Mouse (Mus musculus) neural tube, embryonic 15.5 days (tissue): ENCODE data around the gene Ubxn11. TPM values are rescaled to one million over a fixed set of nuclear protein-coding genes. Genes with fewer than 3 reads are reported as not detected.

Source experiments
- ATAC-seq: fragments of 200-750 bp; cut with Nextera tagmentation; 2 replicates; pipeline ENCODE4 v1.8.0; 2017; ENCODE audit warnings: mild to moderate bottlenecking, moderate TSS enrichment, moderate library complexity; ENCODE audit not compliant: low FRiP score
- H3K27ac ChIP-seq: fragments of 300-500 bp; sonication (generic); replicated peaks from 2 replicates; pipeline ENCODE4 v1.5.1; 2015; ENCODE audit warnings: mild to moderate bottlenecking, inconsistent platforms
- H3K27me3 ChIP-seq: fragments of 300-500 bp; sonication (generic); replicated peaks from 2 replicates; pipeline ENCODE4 v1.6.1; 2015; ENCODE audit warnings: inconsistent platforms
- H3K36me3 ChIP-seq: fragments of 300-500 bp; sonication (generic); 2 replicates; pipeline ENCODE4 v1.6.1; 2015; ENCODE audit warnings: inconsistent platforms
- H3K4me1 ChIP-seq: fragments of 300-500 bp; sonication (generic); 2 replicates; pipeline ENCODE4 v1.6.1; 2015; ENCODE audit warnings: inconsistent platforms
- H3K4me2 ChIP-seq: fragments of 300-500 bp; sonication (generic); 2 replicates; pipeline ENCODE4 v1.6.1; 2015; ENCODE audit warnings: inconsistent platforms, mild to moderate bottlenecking, moderate library complexity
- H3K4me3 ChIP-seq: fragments of 300-500 bp; sonication (generic); replicated peaks from 2 replicates; pipeline ENCODE4 v1.5.1; 2015; ENCODE audit warnings: mild to moderate bottlenecking, inconsistent platforms
- H3K9ac ChIP-seq: fragments of 300-500 bp; sonication (generic); replicated peaks from 2 replicates; pipeline ENCODE4 v1.6.1; 2015; ENCODE audit warnings: mild to moderate bottlenecking, inconsistent platforms
- H3K9me3 ChIP-seq: fragments of 300-500 bp; sonication (generic); replicated peaks from 2 replicates; pipeline ENCODE4 v1.6.1; 2016; ENCODE audit warnings: inconsistent platforms
- WGBS: fragments of 180-500 bp; shearing (Covaris S2); methylation state at CpG from one replicate; pipeline ENCODE4 v1.1.7; 2015; ENCODE audit warnings: mixed read lengths; 5-methylcytosine and 5-hydroxymethylcytosine counted together
- polyA plus RNA-seq: library from polyadenylated mRNA; unstranded; fragments of >200 nt; fragmentation: Nextera tagmentation; extraction: Ambion mirVana; gene quantifications from 2 replicates; pipeline ENCODE4 v1.2.1, GENCODE M21; 2015

Ubxn11 gene
- polyA plus RNA-seq, 1 experiment from 2014 or later = 19.4 TPM

DNA sequence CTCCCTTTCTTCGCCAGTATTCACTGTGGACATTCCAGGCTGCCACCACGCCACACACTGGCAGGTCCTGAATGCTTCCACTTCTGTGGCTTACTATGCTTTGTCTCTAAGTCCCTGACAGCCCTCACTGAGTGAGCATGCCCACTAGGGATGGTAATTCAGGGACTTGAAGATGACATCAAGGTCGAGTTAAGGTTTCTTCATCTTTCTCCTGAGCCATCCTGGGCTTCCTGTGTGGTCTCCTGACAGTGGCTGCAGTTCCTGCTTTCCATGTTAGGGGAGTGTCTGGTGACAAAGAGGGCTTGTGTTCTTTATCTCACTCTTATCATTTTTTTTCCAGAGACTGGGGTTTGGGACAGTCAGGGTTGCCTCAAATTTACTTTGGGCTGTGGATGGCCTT is 8.3 kb downstream of the Ubxn11 start:
- H3K9ac ChIP-seq = no peak overlapping the region
- H3K4me1 ChIP-seq = peaks cover 6% of the 10 kb centered on the region; the same call in 1 of the 2 replicates
- H3K9me3 ChIP-seq = no peaks in the 10 kb centered on the region
- H3K27ac ChIP-seq = no peak overlapping the region
- H3K4me3 ChIP-seq = no peak overlapping the region
- H3K36me3 ChIP-seq = no peaks in the 10 kb centered on the region
- no peak overlapping the region for H3K4me2 ChIP-seq
- no peak for ATAC-seq
- WGBS = 39% methylated on average over 3 of the region's 3 CpGs
- no peaks in the 10 kb centered on the region for H3K27me3 ChIP-seq

DNA sequence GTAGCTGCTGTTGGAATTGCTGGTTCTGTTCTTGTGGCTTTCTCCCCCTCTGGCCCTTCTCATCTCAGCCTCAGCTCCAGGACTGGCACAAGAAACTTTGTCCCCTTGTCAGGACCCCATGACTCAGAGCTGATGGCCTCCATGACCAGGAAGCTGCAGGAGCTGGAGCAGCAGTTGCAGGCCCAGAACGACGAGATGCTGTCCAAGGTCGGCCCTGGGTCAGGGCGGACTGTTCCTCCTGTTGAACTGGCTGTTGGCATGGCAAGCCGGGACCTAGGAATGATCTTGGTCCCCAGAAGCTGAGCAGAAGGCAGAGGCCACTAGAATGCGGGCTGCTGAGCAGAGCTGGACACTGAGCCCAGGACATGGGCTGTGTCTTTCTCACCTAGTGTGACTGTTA is 10.0 kb downstream of the Ubxn11 start:
- Histone ChIP-seq H3K4me1 (peaks cover 6% of the 10 kb centered on the region; the same call in 1 of the 2 replicates), H3K27ac (no peak overlapping the region), H3K4me3 (no peak overlapping the region), H3K9me3 (no peaks in the 10 kb centered on the region), H3K36me3 (no peaks in the 10 kb centered on the region), H3K9ac (no peak overlapping the region), H3K27me3 (no peaks in the 10 kb centered on the region), H3K4me2 (no peak overlapping the region)
- no peak for ATAC-seq
- 76% methylated on average over 6 of the region's 6 CpGs for WGBS

DNA sequence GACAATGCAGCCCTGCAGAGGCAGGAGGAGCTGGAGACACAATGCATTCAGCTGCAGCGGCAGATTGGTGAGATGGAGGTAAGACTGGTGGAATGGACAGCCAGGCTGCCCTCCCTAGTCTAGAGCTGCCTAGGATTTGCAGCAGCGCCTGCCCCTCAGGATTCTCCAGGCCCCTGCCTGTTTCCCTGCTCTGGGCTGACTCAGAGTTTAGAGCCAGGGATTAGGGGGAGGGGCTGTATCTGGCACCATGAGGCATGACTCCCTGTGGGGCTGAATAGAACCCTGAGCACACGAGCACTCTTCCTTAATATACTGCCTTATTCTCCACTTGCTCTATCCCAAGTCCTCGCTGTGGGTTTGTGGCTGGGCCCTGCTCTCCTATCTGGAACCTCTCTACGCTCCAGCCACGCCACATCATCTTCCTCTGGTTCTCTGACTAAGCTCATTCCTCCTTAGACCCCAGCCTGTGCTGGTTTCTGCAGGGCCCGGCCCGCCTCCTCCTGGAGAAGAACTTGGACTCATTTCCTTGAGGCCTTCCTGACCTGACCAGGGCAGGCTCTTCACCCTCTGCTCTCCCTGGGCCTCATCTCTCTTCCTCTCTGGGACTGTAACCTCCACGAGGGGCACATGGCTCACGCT is 11.1 kb downstream of the Ubxn11 start:
- no peaks in the 10 kb centered on the region for H3K9me3 ChIP-seq
- WGBS = 63% methylated on average over 10 of the region's 10 CpGs
- H3K4me3 ChIP-seq = no peak overlapping the region
- peaks cover 6% of the 10 kb centered on the region; the same call in 1 of the 2 replicates for H3K4me1 ChIP-seq
- no peak overlapping the region for H3K4me2 ChIP-seq
- no peaks in the 10 kb centered on the region for H3K27me3 ChIP-seq
- H3K9ac ChIP-seq = no peak overlapping the region
- ATAC-seq = no peak
- H3K27ac ChIP-seq = no peak overlapping the region
- no peaks in the 10 kb centered on the region for H3K36me3 ChIP-seq

DNA sequence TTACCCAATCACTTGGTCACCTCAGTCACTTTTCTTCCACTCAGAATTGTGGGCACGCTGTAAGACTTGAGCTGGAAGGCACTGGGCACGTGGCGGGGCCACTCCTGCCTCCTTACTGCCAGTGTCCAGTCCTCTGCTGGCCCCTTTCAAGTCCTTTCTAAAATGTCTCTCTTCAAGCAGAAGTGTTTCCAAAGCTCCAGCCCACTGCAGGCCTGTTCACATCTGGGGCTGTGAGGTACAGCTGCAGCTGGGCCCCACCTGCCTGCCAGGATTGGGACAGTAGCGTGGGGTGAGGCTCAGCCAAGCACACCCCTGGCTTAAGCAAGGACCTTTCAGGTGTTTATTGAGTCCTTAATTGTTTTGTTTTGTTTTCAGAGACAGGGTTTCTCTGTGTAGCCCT is 11.7 kb downstream of the Ubxn11 start:
- no peak overlapping the region for H3K4me2 ChIP-seq
- H3K27me3 ChIP-seq = no peaks in the 10 kb centered on the region
- H3K4me1 ChIP-seq = peaks cover 6% of the 10 kb centered on the region; the same call in 1 of the 2 replicates
- H3K27ac ChIP-seq = no peak overlapping the region
- H3K4me3 ChIP-seq = no peak overlapping the region
- no peak for ATAC-seq
- no peaks in the 10 kb centered on the region for H3K9me3 ChIP-seq
- no peaks in the 10 kb centered on the region for H3K36me3 ChIP-seq
- H3K9ac ChIP-seq = no peak overlapping the region
- WGBS = 94% methylated on average over 4 of the region's 4 CpGs

DNA sequence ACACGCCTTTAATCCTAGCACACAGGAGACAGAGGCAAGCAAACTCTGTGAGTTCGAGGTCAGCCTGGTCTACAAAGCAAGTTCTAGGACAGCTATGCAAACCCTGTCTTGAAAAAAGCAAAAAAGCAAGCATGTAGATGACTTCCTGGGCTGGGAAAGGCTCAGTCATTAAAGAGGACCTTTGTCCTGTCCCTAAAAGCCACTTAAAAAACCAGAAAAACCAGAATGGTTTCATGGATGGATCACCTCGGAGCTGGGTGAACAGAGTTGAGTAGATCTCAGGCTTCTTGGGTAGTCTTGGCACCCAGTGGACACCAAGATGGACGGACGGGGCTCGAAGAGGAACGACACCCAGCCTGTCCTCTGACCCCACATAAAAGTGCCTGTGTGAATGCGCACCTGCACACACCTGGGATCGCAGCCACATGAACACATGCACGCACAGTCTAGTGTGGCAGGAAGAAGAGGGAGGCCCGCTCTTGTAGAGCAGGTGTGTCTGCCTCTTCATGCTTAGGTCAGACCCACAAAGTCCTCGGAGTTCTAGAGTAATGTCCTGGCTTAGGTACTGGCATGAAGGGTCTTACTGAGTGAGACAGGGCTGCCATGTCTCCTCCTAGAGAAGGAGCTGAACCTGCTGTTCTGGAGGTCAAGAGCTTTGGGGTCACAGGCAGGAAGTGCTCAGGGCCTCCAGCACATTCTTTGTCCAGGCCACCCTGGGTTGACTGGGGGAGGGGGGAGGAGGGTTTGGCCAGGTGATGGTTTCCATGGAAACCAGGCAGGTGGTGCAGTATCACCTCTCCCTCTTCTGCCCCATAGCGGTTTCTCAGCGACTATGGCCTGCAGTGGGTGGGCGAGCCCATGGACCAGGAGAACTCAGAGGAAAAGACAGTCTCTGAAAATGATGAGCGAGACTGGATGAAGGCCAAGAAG is 13.1 kb downstream of the Ubxn11 start:
- H3K27ac ChIP-seq = no peak overlapping the region
- peaks cover 6% of the 10 kb centered on the region; the same call in 1 of the 2 replicates for H3K4me1 ChIP-seq
- no peak for ATAC-seq
- H3K36me3 ChIP-seq = no peaks in the 10 kb centered on the region
- H3K4me2 ChIP-seq = no peak overlapping the region
- no peaks in the 10 kb centered on the region for H3K9me3 ChIP-seq
- H3K4me3 ChIP-seq = no peak overlapping the region
- WGBS = 90% methylated on average over 16 of the region's 16 CpGs
- no peak overlapping the region for H3K9ac ChIP-seq
- H3K27me3 ChIP-seq = no peaks in the 10 kb centered on the region

DNA sequence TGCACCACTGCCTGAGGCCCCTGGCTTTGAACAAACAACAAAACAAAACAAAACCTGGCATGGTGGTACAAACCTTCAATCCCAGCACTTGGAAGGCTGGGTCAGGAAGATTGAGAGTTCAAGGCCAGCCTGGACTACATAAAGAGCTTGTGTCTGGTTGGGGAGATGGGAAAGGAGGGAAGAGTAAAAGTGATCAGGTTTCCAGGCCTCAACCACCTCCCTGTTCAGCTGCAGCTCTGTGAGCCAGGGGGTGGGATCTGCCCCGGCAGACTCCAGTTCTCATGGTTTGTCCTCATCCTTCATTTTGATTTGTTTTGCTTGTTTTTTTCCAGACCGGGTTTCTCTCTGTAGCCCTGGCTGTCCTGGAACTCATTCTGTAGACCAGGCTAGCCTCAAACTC is 14.1 kb downstream of the Ubxn11 start:
- no peak overlapping the region for H3K4me3 ChIP-seq
- no peaks in the 10 kb centered on the region for H3K9me3 ChIP-seq
- WGBS = 90% methylated on average over 2 of the region's 2 CpGs
- no peak overlapping the region for H3K9ac ChIP-seq
- ATAC-seq = no peak
- no peaks in the 10 kb centered on the region for H3K27me3 ChIP-seq
- H3K36me3 ChIP-seq = no peaks in the 10 kb centered on the region
- H3K27ac ChIP-seq = no peak overlapping the region
- H3K4me2 ChIP-seq = no peak overlapping the region
- H3K4me1 ChIP-seq = peaks cover 6% of the 10 kb centered on the region; the same call in 1 of the 2 replicates

DNA sequence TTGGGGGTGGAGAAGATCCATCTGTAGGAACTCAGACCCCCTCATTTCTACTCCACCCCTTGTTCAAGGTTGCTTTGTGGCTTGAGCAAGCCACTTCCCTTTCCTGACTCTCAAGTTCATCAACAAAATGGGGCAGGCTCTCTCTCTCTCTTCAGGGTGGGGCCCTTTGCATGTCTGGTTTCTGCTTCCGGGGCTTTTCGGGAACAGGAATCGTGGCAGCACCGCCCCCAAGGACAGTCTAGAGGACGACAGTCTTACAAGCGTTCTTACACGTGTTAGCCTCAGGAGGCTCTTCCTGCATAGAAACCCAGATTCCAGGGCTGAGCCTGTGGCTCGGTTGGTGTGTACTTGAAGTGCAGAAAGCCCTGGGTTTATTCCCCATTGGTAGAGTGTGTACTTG is 14.6 kb downstream of the Ubxn11 start:
- H3K27me3 ChIP-seq = no peaks in the 10 kb centered on the region
- WGBS = 85% methylated on average over 8 of the region's 8 CpGs
- H3K4me2 ChIP-seq = no peak overlapping the region
- ATAC-seq = no peak
- H3K27ac ChIP-seq = no peak overlapping the region
- peaks cover 6% of the 10 kb centered on the region; the same call in 1 of the 2 replicates for H3K4me1 ChIP-seq
- no peak overlapping the region for H3K9ac ChIP-seq
- no peak overlapping the region for H3K4me3 ChIP-seq
- no peaks in the 10 kb centered on the region for H3K36me3 ChIP-seq
- H3K9me3 ChIP-seq = no peaks in the 10 kb centered on the region

DNA sequence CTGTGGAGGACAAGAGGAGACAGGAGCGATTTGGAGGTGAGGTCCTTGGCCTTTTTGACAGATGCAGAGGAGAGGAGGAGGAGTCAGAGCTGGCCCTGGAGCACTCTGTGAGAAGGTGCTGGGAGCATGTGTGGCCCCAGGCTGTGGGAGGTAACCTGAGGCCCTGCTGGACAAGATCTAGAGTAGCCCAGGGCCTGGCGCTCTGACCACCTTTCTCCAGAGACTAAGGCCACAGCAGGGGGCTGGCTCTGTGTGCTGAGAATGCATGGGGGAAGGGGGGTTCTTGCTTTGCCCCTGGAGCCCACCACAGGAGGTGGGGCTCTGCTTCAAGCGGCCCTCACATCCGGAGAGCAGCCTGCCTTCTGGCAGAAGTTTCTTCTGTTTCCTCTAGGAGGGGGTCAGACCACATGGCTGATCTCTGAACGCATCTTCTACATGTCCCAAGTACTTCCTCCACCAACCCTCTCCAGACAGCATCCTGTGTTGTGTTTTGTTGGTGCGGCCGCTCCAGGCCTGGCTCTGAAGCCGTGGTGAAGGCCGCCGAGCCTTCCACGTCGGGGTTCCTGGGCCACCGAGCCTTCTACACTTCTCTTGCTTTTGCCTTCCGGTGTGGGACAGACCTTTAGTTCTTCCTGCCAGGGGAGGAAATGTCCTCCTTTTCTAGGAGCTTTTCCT is 15.9 kb downstream of the Ubxn11 start:
- Histone ChIP-seq H3K36me3 (no peaks in the 10 kb centered on the region), H3K4me2 (no peak overlapping the region), H3K9ac (no peak overlapping the region), H3K27ac (no peak overlapping the region), H3K4me1 (peaks cover 4% of the 10 kb centered on the region; the same call in 1 of the 2 replicates), H3K4me3 (no peak overlapping the region), H3K9me3 (no peaks in the 10 kb centered on the region), H3K27me3 (no peaks in the 10 kb centered on the region)
- 81% methylated on average over 14 of the region's 14 CpGs for WGBS
- no peak for ATAC-seq

DNA sequence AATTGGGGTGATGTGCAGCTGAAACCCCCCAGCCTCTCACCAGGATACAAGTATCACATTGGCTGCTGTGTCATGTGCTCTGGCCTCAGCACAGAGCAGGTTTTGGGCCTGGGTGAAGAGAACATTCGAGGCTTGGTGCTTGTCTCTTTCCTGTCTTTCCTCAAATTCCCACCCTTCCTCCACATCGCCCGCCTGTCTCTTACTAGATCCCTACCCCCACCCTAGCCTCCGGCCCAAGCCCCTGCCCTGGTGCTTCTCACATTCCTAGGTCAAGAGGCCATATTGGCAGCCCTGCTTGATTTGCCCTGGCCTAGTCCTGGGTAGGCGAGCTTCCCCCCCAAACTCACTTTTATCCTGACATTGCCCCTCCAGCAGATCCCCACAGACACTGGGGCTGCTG is 16.7 kb downstream of the Ubxn11 start:
- WGBS = 84% methylated on average over 5 of the region's 5 CpGs
- no peaks in the 10 kb centered on the region for H3K27me3 ChIP-seq
- peaks cover 4% of the 10 kb centered on the region for H3K4me1 ChIP-seq
- ATAC-seq = no peak
- no peak overlapping the region for H3K4me3 ChIP-seq
- no peaks in the 10 kb centered on the region for H3K9me3 ChIP-seq
- no peak overlapping the region for H3K4me2 ChIP-seq
- no peaks in the 10 kb centered on the region for H3K36me3 ChIP-seq
- H3K9ac ChIP-seq = no peak overlapping the region
- H3K27ac ChIP-seq = no peak overlapping the region

DNA sequence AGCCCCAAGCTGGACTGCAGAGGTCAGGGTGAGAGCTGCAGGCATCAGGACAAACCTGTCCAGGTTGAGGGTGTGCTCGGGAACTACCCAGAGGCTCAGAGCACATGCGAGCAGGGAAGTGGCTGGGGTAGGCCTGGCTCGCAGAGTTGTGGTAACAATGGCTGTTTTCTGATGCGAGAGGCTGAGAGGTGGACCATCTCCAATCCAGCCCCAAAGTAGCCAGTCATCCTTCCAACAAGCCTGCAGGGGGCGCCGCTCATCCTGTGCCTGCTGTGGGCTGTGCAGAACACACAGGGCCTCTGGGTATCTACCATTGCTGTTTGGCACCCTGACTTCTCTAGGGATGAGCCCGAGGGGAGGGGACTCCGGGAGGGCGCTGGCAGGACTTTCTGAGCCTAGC is 17.3 kb downstream of the Ubxn11 start:
- H3K4me3 ChIP-seq = no peak overlapping the region
- no peak overlapping the region for H3K4me2 ChIP-seq
- H3K27ac ChIP-seq = no peak overlapping the region
- H3K27me3 ChIP-seq = no peaks in the 10 kb centered on the region
- no peaks in the 10 kb centered on the region for H3K9me3 ChIP-seq
- no peak overlapping the region for H3K9ac ChIP-seq
- 59% methylated on average over 9 of the region's 9 CpGs for WGBS
- no peaks in the 10 kb centered on the region for H3K36me3 ChIP-seq
- H3K4me1 ChIP-seq = peaks cover 7% of the 10 kb centered on the region
- no peak for ATAC-seq

DNA sequence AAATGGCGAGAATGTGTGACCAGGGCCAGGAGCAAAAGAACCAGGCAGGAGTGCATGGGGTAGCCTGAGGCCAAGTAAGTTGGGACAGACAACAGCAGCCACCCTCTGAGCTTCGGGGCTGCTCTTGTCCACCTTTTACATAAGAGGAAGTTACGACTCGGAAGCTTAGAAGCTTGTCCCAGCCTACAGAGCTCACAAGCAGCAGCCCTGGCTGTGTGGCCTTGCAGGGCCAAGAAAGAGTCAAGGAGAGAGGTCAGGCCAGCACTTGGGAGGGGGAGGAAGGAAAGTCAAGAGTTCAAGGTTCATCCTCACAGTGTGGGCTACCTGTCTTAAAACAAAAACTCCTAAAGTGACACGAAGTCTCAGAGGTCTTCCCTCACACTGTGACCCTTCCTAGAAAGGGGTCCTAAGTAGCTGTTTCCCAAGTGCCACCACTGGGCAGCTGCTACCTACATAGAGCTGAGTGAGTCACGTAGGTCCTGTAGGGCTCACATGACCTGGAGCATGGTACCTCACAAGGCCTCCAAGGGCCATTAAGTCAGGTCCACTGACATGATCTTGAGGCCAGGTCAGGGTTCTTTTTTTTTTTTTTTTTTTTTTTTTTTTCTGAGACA is 17.9 kb downstream of the Ubxn11 start:
- Histone ChIP-seq H3K9ac (no peak overlapping the region), H3K36me3 (no peaks in the 10 kb centered on the region), H3K27me3 (no peaks in the 10 kb centered on the region), H3K4me1 (peaks cover 7% of the 10 kb centered on the region), H3K4me3 (no peak overlapping the region), H3K27ac (no peak overlapping the region), H3K9me3 (no peaks in the 10 kb centered on the region), H3K4me2 (no peak overlapping the region)
- 87% methylated on average over 6 of the region's 6 CpGs for WGBS
- ATAC-seq = no peak
